Mouse (Mus musculus): ENCODE measurements around the gene Ppp6c. TPM values are rescaled to one million over a fixed set of nuclear protein-coding genes. Genes with fewer than 3 reads are reported as not detected.

The Ppp6c gene
- polyA plus RNA-seq, 1 experiment from 2014 or later = 70.4 TPM

- ATAC-seq = no peak
- Histone ChIP-seq H3K27ac (ENCODE audit: low read length) (no peak overlapping the region), H3K9me3 (ENCODE audit: control insufficient read depth, low read length) (no peaks in the 10 kb centered on the region), H3K4me2 (ENCODE audit: low read depth, low read length) (no peak overlapping the region), H3K4me3 (ENCODE audit: low read length) (no peak overlapping the region), H3K27me3 (replicated peaks; ENCODE audit: control insufficient read depth, insufficient read depth, low read length) (no peaks in the 10 kb centered on the region), H3K36me3 (ENCODE audit: control insufficient read depth, insufficient read depth, low read length) (no peaks in the 10 kb centered on the region), H3K9ac (ENCODE audit: low read depth, low read length) (no peak overlapping the region), H3K4me1 (ENCODE audit: control insufficient read depth, insufficient read depth, low read length) (0 out of 2 replicates have a peak, but pooled peaks cover 3% of the 10 kb centered on the region)
- 41% methylated on average over 1 of the region's 1 CpGs for WGBS
These were observed 68.3 kb downstream of the Ppp6c start for GRCm38 (mm10) chr2:39157916-39158315.

- WGBS = 56% methylated on average over 1 of the region's 1 CpGs
- 0 out of 2 replicates have a peak, but pooled peaks cover 3% of the 10 kb centered on the region for H3K4me1 ChIP-seq (ENCODE audit: control insufficient read depth, insufficient read depth, low read length)
- no peaks in the 10 kb centered on the region for H3K9me3 ChIP-seq (ENCODE audit: control insufficient read depth, low read length)
- ATAC-seq = no peak
- no peak overlapping the region for H3K4me3 ChIP-seq (ENCODE audit: low read length)
- no peak overlapping the region for H3K27ac ChIP-seq (ENCODE audit: low read length)
- no peaks in the 10 kb centered on the region for H3K36me3 ChIP-seq (ENCODE audit: control insufficient read depth, insufficient read depth, low read length)
- H3K9ac ChIP-seq (ENCODE audit: low read depth, low read length) = no peak overlapping the region
- no peak overlapping the region for H3K4me2 ChIP-seq (ENCODE audit: low read depth, low read length)
- no peaks in the 10 kb centered on the region for H3K27me3 ChIP-seq (replicated peaks; ENCODE audit: control insufficient read depth, insufficient read depth, low read length)
These were observed 69.4 kb downstream of the Ppp6c start for GRCm38 (mm10) chr2:39156821-39157220.

GRCm38 (mm10) chr2:39150943-39151342, 75.3 kb downstream of the Ppp6c start:
- ATAC-seq = no peak
- H3K9ac ChIP-seq (ENCODE audit: low read depth, low read length) = no peak overlapping the region
- no peaks in the 10 kb centered on the region for H3K4me1 ChIP-seq (ENCODE audit: control insufficient read depth, insufficient read depth, low read length)
- WGBS = 65% methylated on average over 2 of the region's 2 CpGs
- H3K27me3 ChIP-seq (replicated peaks; ENCODE audit: control insufficient read depth, insufficient read depth, low read length) = no peaks in the 10 kb centered on the region
- no peaks in the 10 kb centered on the region for H3K36me3 ChIP-seq (ENCODE audit: control insufficient read depth, insufficient read depth, low read length)
- H3K4me2 ChIP-seq (ENCODE audit: low read depth, low read length) = no peak overlapping the region
- no peaks in the 10 kb centered on the region for H3K9me3 ChIP-seq (ENCODE audit: control insufficient read depth, low read length)
- H3K27ac ChIP-seq (ENCODE audit: low read length) = no peak overlapping the region
- H3K4me3 ChIP-seq (ENCODE audit: low read length) = no peak overlapping the region

GRCm38 (mm10) chr2:39148075-39148474, 78.2 kb downstream of the Ppp6c start:
- H3K9me3 ChIP-seq (ENCODE audit: control insufficient read depth, low read length) = no peaks in the 10 kb centered on the region
- no peak overlapping the region for H3K4me2 ChIP-seq (ENCODE audit: low read depth, low read length)
- no peaks in the 10 kb centered on the region for H3K27me3 ChIP-seq (replicated peaks; ENCODE audit: control insufficient read depth, insufficient read depth, low read length)
- no peak overlapping the region for H3K4me3 ChIP-seq (ENCODE audit: low read length)
- H3K27ac ChIP-seq (ENCODE audit: low read length) = no peak overlapping the region
- 40% methylated on average over 2 of the region's 2 CpGs for WGBS
- no peaks in the 10 kb centered on the region for H3K4me1 ChIP-seq (ENCODE audit: control insufficient read depth, insufficient read depth, low read length)
- ATAC-seq = no peak
- H3K36me3 ChIP-seq (ENCODE audit: control insufficient read depth, insufficient read depth, low read length) = no peaks in the 10 kb centered on the region
- no peak overlapping the region for H3K9ac ChIP-seq (ENCODE audit: low read depth, low read length)

GRCm38 (mm10) chr2:39146469-39146868, 79.8 kb downstream of the Ppp6c start:
- Histone ChIP-seq H3K9me3 (ENCODE audit: control insufficient read depth, low read length) (no peaks in the 10 kb centered on the region), H3K4me3 (ENCODE audit: low read length) (no peak overlapping the region), H3K9ac (ENCODE audit: low read depth, low read length) (no peak overlapping the region), H3K4me1 (ENCODE audit: control insufficient read depth, insufficient read depth, low read length) (no peaks in the 10 kb centered on the region), H3K27ac (ENCODE audit: low read length) (no peak overlapping the region), H3K36me3 (ENCODE audit: control insufficient read depth, insufficient read depth, low read length) (no peaks in the 10 kb centered on the region), H3K27me3 (replicated peaks; ENCODE audit: control insufficient read depth, insufficient read depth, low read length) (no peaks in the 10 kb centered on the region), H3K4me2 (ENCODE audit: low read depth, low read length) (no peak overlapping the region)
- no peak for ATAC-seq
- WGBS = 94% methylated on average over 1 of the region's 1 CpGs

Other genes starting within 250 kb of the Ppp6c start
- 1.4 and 1.7 TPM in 2 replicates for gene Wdr38, start 229.0 kb downstream of the Ppp6c start, polyA plus RNA-seq (2015; fragmentation: Nextera tagmentation; extraction: Ambion mirVana)
- 84.0 and 92.7 TPM in 2 replicates for gene Arpc5l, start 221.1 kb downstream of the Ppp6c start, polyA plus RNA-seq (2015; fragmentation: Nextera tagmentation; extraction: Ambion mirVana)
- gene Rpl35, start 220.8 kb downstream of the Ppp6c start, polyA plus RNA-seq (2015; fragmentation: Nextera tagmentation; extraction: Ambion mirVana) = 800 and 859 TPM in 2 replicates
- gene Golga1, start 160.9 kb downstream of the Ppp6c start, polyA plus RNA-seq (2015; fragmentation: Nextera tagmentation; extraction: Ambion mirVana) = 29.9 and 30.4 TPM in 2 replicates
- gene Scai, start 35.7 kb downstream of the Ppp6c start, polyA plus RNA-seq (2015; fragmentation: Nextera tagmentation; extraction: Ambion mirVana) = 3.9 and 4.2 TPM in 2 replicates

Measured in intestine, embryonic 16.5 days (tissue).